Comparison of ENCODE assay signal across 8 mouse cellular contexts in genomic region chr11:96065215-96065911, GRCm38 (mm10). TPM values are rescaled to one million over a fixed set of nuclear protein-coding genes. Genes with fewer than 3 reads are reported as not detected.
DNase-seq lines count a peak whose midpoint lies in the region; ATAC-seq lines count a peak whose summit lies in the region.

Gene Ube2z, minus strand, starts transcription at chr11:96065388.

- DNase-seq in adipocyte (ENCODE audit: low spot score): peak; percentile 94
- DNase-seq in embryo, embryonic 10 days (ENCODE audit: low spot score): peak; percentile 96
- peak; percentile 99 for DNase-seq in gastrocnemius, postnatal 14 days
- peak; percentile 95 to 99 for DNase-seq in left cerebral cortex, postnatal 10 days (ENCODE audit: extremely low spot score in 1 of 2, low spot score in 2 of 2)
- DNase-seq in right cerebral cortex, postnatal 25 days: peak; percentile 98
- DNase-seq in urinary bladder, postnatal 4 days (ENCODE audit: low spot score in 2 of 2): peak; percentile 98 to 99

- ATAC-seq in inflammation-experienced regulatory T-cells, adult 6 months: peak; percentile 79
- peak; percentile 97 for ATAC-seq in megakaryocyte-erythroid progenitor cell, adult 5-6 weeks (replicated peaks; ENCODE audit: low FRiP score, low TSS enrichment, poor library complexity, severe bottlenecking)

- intact Hi-C loops in gastrocnemius, postnatal 14 days (cut with DNase I; ENCODE audit: low total_unique reads): no loop called here
- intact Hi-C loops in left cerebral cortex, postnatal 10 days (cut with DNase I): no loop called here

RNA-seq across cellular contexts. Expression of gene Ube2z, which starts in this region (rescaled TPM):
- 10 to 100 TPM; 17.6 to 19.9 TPM for total RNA-seq in gastrocnemius, postnatal 14 days (2021)
- polyA plus RNA-seq in inflammation-experienced regulatory T-cells, adult 6 months (2017; shearing (Covaris generic)): 10 to 100 TPM in 2 of 3 experiments, 1 to 10 TPM in 1; 9.6 to 13.1 (median 10.4) TPM
- total RNA-seq in left cerebral cortex, postnatal 10 days (2021): 10 to 100 TPM; 63.0 to 64.2 TPM
- 25.4 and 27.5 TPM in 2 replicates for total RNA-seq in megakaryocyte-erythroid progenitor cell, adult 5-6 weeks (2014; fragmentation: Nextera tagmentation)
- 14.6 and 19.4 TPM in 2 replicates for total RNA-seq in megakaryocyte-erythroid progenitor cell, adult 5-6 weeks (2017)

Comparison
In these comparisons a context has a peak if more than half of its experiments do, and no peak if none do; other contexts are left out.
1. Peak in every context shown above with its lines: DNase-seq and ATAC-seq.